ENCODE assay signal across 22 mouse cellular contexts in genomic region chr1:55048841-55049587, GRCm38 (mm10). TPM values are rescaled to one million over a fixed set of nuclear protein-coding genes. Genes with fewer than 3 reads are reported as not detected.
DNase-seq lines count a peak whose midpoint lies in the region; ATAC-seq and TF ChIP-seq lines count a peak whose summit lies in the region.
"Had no signal": no experiment of that assay in that cellular context is flagged by ENCODE, and none has a peak within 500 bp of the region (broad histone marks: within the 10 kb centered on the region; RNA-seq: fewer than 3 reads in every experiment).

No protein-coding gene starts in this region.

- H3K4me3 ChIP-seq in thymus, adult 2 months (ENCODE audit: control insufficient read depth, insufficient read depth, low read length) = no peak overlapping the region
- H3K4me3 ChIP-seq in heart, embryonic 10.5 days = no peak overlapping the region
- H3K4me3 ChIP-seq: embryonic facial prominence, embryonic 10.5 days; erythroblast, embryonic 14.5 days; forebrain, embryonic 15.5 days; heart, adult 2 months; heart, embryonic 12.5 days; hindbrain, embryonic 10.5 days had no signal

- WGBS in thymus, adult 2 months = 79% methylated on average over 4 of the region's 4 CpGs
- WGBS in heart, embryonic 10.5 days = 63% methylated on average over 4 of the region's 4 CpGs

- no peak for TF ChIP-seq CTCF in thymus, adult 2 months (IDR thresholded peaks at IDR 0.05; ENCODE audit: borderline replicate concordance, control insufficient read depth, extremely low read depth, insufficient read depth, low read length, poor library complexity)

- no peak for ATAC-seq in CD4-positive, CD25-positive, alpha-beta regulatory T cell, adult 4 months
- ATAC-seq: forebrain, embryonic 15.5 days; intestine, embryonic 16.5 days; Patski had no signal

- no peak for TF ChIP-seq POLR2A in thymus, adult 2 months (IDR thresholded peaks at IDR 0.05; ENCODE audit: control insufficient read depth, extremely low read depth, insufficient read depth, low read length, poor library complexity)

- H3K36me3 ChIP-seq in thymus, adult 2 months (ENCODE audit: control insufficient read depth, insufficient read depth, low read length) = no peaks in the 10 kb centered on the region
- no peaks in the 10 kb centered on the region for H3K36me3 ChIP-seq in heart, embryonic 10.5 days
- H3K36me3 ChIP-seq: embryonic facial prominence, embryonic 10.5 days; forebrain, embryonic 15.5 days; heart, embryonic 12.5 days; hindbrain, embryonic 10.5 days had no signal

- DNase-seq in CD4-positive, CD25-positive, alpha-beta regulatory T cell, adult 2 months (ENCODE audit: low read depth, low spot score) = peak; percentile 19
- peak; percentile 47 for DNase-seq in CD4-positive helper T cell, adult 2 months (ENCODE audit: low read depth, low spot score)
- peak; percentile 80 for DNase-seq in fat pad, adult 2 months (ENCODE audit: extremely low read depth, low read depth, low spot score)
- no peak for DNase-seq in thymus, adult 2 months
- DNase-seq in urinary bladder, postnatal 36 days (ENCODE audit: low spot score in 2 of 2) = no peak
- no peak for DNase-seq in heart, embryonic 10.5 days (ENCODE audit: low spot score)
- DNase-seq: adrenal gland, adult 2 months; adrenal gland, postnatal 25 days; cerebellum, adult 18-20 months; cerebellum, adult 9-11 months; gastrocnemius, postnatal 10 days; heart, adult 2 months; kidney, adult 8-10 months had no signal

- no peaks in the 10 kb centered on the region for H3K4me1 ChIP-seq in thymus, adult 2 months (replicated peaks; ENCODE audit: control insufficient read depth, insufficient read depth, low read length)
- 0 out of 2 replicates have a peak, but pooled peaks cover 2% of the 10 kb centered on the region for H3K4me1 ChIP-seq in heart, embryonic 10.5 days

- H3K27ac ChIP-seq in thymus, adult 2 months (ENCODE audit: control insufficient read depth, insufficient read depth, low read length) = no peak overlapping the region
- H3K27ac ChIP-seq in heart, embryonic 10.5 days = no peak overlapping the region
- H3K27ac ChIP-seq: embryonic facial prominence, embryonic 10.5 days; forebrain, embryonic 15.5 days; heart, adult 2 months; hindbrain, embryonic 10.5 days; hindbrain, embryonic 14.5 days had no signal

- no peaks in the 10 kb centered on the region for H3K27me3 ChIP-seq in thymus, adult 2 months (ENCODE audit: control insufficient read depth, insufficient read depth, low read length)
- no peaks in the 10 kb centered on the region for H3K27me3 ChIP-seq in heart, embryonic 10.5 days (ENCODE audit: insufficient read depth, poor library complexity, severe bottlenecking)
- H3K27me3 ChIP-seq: heart, embryonic 12.5 days; Patski had no signal

- no peaks in the 10 kb centered on the region for H3K9me3 ChIP-seq in heart, embryonic 10.5 days
- H3K9me3 ChIP-seq: embryonic facial prominence, embryonic 10.5 days; forebrain, embryonic 15.5 days; heart, embryonic 12.5 days; hindbrain, embryonic 10.5 days had no signal

RNA-seq across cellular contexts. Expression of gene Coq10b, which starts 3.6 kb away (rescaled TPM):
- 10 to 100 TPM; 14.8 to 18.2 TPM for polyA plus RNA-seq in CD4-positive, CD25-positive, alpha-beta regulatory T cell, adult 4 months (2017; shearing (Covaris generic))
- polyA plus RNA-seq in thymus, adult 2 months (2012; rRNA removed) = 5.5 and 6.6 TPM in 2 replicates
- polyA plus RNA-seq in heart, embryonic 10.5 days (2016; fragmentation: Nextera tagmentation; extraction: Ambion mirVana) = 24.1 and 26.6 TPM in 2 replicates

RNA-seq across cellular contexts. Expression of gene Sf3b1, which starts 21.7 kb away (rescaled TPM):
- polyA plus RNA-seq in CD4-positive, CD25-positive, alpha-beta regulatory T cell, adult 4 months (2017; shearing (Covaris generic)) = 100 to 1,000 TPM; 411 to 495 TPM
- polyA plus RNA-seq in thymus, adult 2 months (2012; rRNA removed) = 90.6 and 110 TPM in 2 replicates
- polyA plus RNA-seq in heart, embryonic 10.5 days (2016; fragmentation: Nextera tagmentation; extraction: Ambion mirVana) = 192 and 232 TPM in 2 replicates

RNA-seq across cellular contexts. Expression of gene Hspe1, which starts 38.9 kb away (rescaled TPM):
- 100 to 1,000 TPM; 128 to 193 TPM for polyA plus RNA-seq in CD4-positive, CD25-positive, alpha-beta regulatory T cell, adult 4 months (2017; shearing (Covaris generic))
- polyA plus RNA-seq in thymus, adult 2 months (2012; rRNA removed) = 33.2 and 38.3 TPM in 2 replicates
- polyA plus RNA-seq in heart, embryonic 10.5 days (2016; fragmentation: Nextera tagmentation; extraction: Ambion mirVana) = 474 and 598 TPM in 2 replicates

RNA-seq across cellular contexts. Expression of gene Hspd1, which starts 39.0 kb away (rescaled TPM):
- 100 to 1,000 TPM; 145 to 175 TPM for polyA plus RNA-seq in CD4-positive, CD25-positive, alpha-beta regulatory T cell, adult 4 months (2017; shearing (Covaris generic))
- 28.3 and 31.5 TPM in 2 replicates for polyA plus RNA-seq in thymus, adult 2 months (2012; rRNA removed)
- polyA plus RNA-seq in heart, embryonic 10.5 days (2016; fragmentation: Nextera tagmentation; extraction: Ambion mirVana) = 650 and 681 TPM in 2 replicates

Comparison
In these comparisons a context has a peak if more than half of its experiments do, and no peak if none do; other contexts are left out.
1. DNase-seq: peak in CD4-positive, CD25-positive, alpha-beta regulatory T cell, adult 2 months (single experiment), CD4-positive helper T cell, adult 2 months (single experiment) and fat pad, adult 2 months (single experiment); none in thymus, adult 2 months (single experiment), urinary bladder, postnatal 36 days (0 of 2) and heart, embryonic 10.5 days (single experiment).